Mouse (Mus musculus) cerebellum, adult 2 months (tissue): ENCODE data around the gene Gmds.

Experiments used
- CTCF ChIP-seq: fragments of 200-500 bp; IDR thresholded peaks from 2 replicates; pipeline ENCODE4 v1.5.1; 2011; ENCODE audit warnings: low read depth, mild to moderate bottlenecking, control low read depth, low read length, moderate library complexity, borderline replicate concordance; ENCODE audit not compliant: insufficient read depth
- POLR2A ChIP-seq: fragments of 200-500 bp; IDR thresholded peaks from 2 replicates; pipeline ENCODE4 v1.6.1; 2011; ENCODE audit warnings: low read length, control low read depth, borderline replicate concordance; ENCODE audit not compliant: insufficient read depth

- TF ChIP-seq POLR2A (no peak), CTCF (no peak)
Observed at GRCm38 (mm10) chr13:31915748-31916147, 422.8 kb downstream of the Gmds start.
